Mouse (Mus musculus): ENCODE data around the gene Myo1h. TPM values are rescaled to one million over a fixed set of nuclear protein-coding genes. Genes with fewer than 3 reads are reported as not detected.

The Myo1h gene
- polyA plus RNA-seq, 1 experiment: 3.0 TPM

- Histone ChIP-seq H3K4me1 (ENCODE audit: control insufficient read depth, insufficient read depth, low read length) (no peaks in the 10 kb centered on the region), H3K27ac (ENCODE audit: insufficient read depth, low read length) (no peak overlapping the region), H3K4me3 (ENCODE audit: insufficient read depth, low read length) (no peak overlapping the region)
- TF ChIP-seq CTCF (IDR thresholded peaks at IDR 0.05; ENCODE audit: extremely low read depth, insufficient read depth, low read length): no peak
- no peak for TF ChIP-seq POLR2A (IDR thresholded peaks at IDR 0.05; ENCODE audit: extremely low read depth, insufficient read depth, low read length)
Measured at GRCm38 (mm10) chr5:114306496-114306895, 17.5 kb downstream of the Myo1h start.

GRCm38 (mm10) chr5:114308765-114309679 lies 20.1 kb downstream of the Myo1h start:
- Histone ChIP-seq H3K4me1 (ENCODE audit: control insufficient read depth, insufficient read depth, low read length) (no peaks in the 10 kb centered on the region), H3K27ac (ENCODE audit: insufficient read depth, low read length) (no peak overlapping the region), H3K4me3 (ENCODE audit: insufficient read depth, low read length) (no peak overlapping the region)
- TF ChIP-seq POLR2A (IDR thresholded peaks at IDR 0.05; ENCODE audit: extremely low read depth, insufficient read depth, low read length) (no peak), CTCF (IDR thresholded peaks at IDR 0.05; ENCODE audit: extremely low read depth, insufficient read depth, low read length) (peak; percentile 71)

- Histone ChIP-seq H3K27ac (ENCODE audit: insufficient read depth, low read length) (no peak overlapping the region), H3K4me3 (ENCODE audit: insufficient read depth, low read length) (no peak overlapping the region), H3K4me1 (ENCODE audit: control insufficient read depth, insufficient read depth, low read length) (no peaks in the 10 kb centered on the region)
- TF ChIP-seq CTCF (IDR thresholded peaks at IDR 0.05; ENCODE audit: extremely low read depth, insufficient read depth, low read length) (no peak), POLR2A (IDR thresholded peaks at IDR 0.05; ENCODE audit: extremely low read depth, insufficient read depth, low read length) (no peak)
Measured at GRCm38 (mm10) chr5:114309680-114310036, 20.7 kb downstream of the Myo1h start.

- Histone ChIP-seq H3K4me1 (ENCODE audit: control insufficient read depth, insufficient read depth, low read length) (no peaks in the 10 kb centered on the region), H3K4me3 (ENCODE audit: insufficient read depth, low read length) (no peak overlapping the region), H3K27ac (ENCODE audit: insufficient read depth, low read length) (no peak overlapping the region)
- TF ChIP-seq CTCF (IDR thresholded peaks at IDR 0.05; ENCODE audit: extremely low read depth, insufficient read depth, low read length) (no peak), POLR2A (IDR thresholded peaks at IDR 0.05; ENCODE audit: extremely low read depth, insufficient read depth, low read length) (no peak)
Measured at GRCm38 (mm10) chr5:114323105-114323790, 34.3 kb downstream of the Myo1h start.

GRCm38 (mm10) chr5:114323791-114324507 lies 35.0 kb downstream of the Myo1h start:
- no peak overlapping the region for H3K27ac ChIP-seq (ENCODE audit: insufficient read depth, low read length)
- TF ChIP-seq CTCF (IDR thresholded peaks at IDR 0.05; ENCODE audit: extremely low read depth, insufficient read depth, low read length): peak; percentile 25; the same call in 1 of the 2 replicates
- TF ChIP-seq POLR2A (IDR thresholded peaks at IDR 0.05; ENCODE audit: extremely low read depth, insufficient read depth, low read length): no peak
- no peak overlapping the region for H3K4me3 ChIP-seq (ENCODE audit: insufficient read depth, low read length)
- no peaks in the 10 kb centered on the region for H3K4me1 ChIP-seq (ENCODE audit: control insufficient read depth, insufficient read depth, low read length)

- TF ChIP-seq CTCF (IDR thresholded peaks at IDR 0.05; ENCODE audit: extremely low read depth, insufficient read depth, low read length) (no peak), POLR2A (IDR thresholded peaks at IDR 0.05; ENCODE audit: extremely low read depth, insufficient read depth, low read length) (no peak)
Measured at GRCm38 (mm10) chr5:114342996-114343395, 54.0 kb downstream of the Myo1h start.

GRCm38 (mm10) chr5:114343612-114344011 lies 54.6 kb downstream of the Myo1h start:
- no peak overlapping the region for H3K4me3 ChIP-seq (ENCODE audit: insufficient read depth, low read length)
- no peaks in the 10 kb centered on the region for H3K4me1 ChIP-seq (ENCODE audit: control insufficient read depth, insufficient read depth, low read length)
- TF ChIP-seq CTCF (IDR thresholded peaks at IDR 0.05; ENCODE audit: extremely low read depth, insufficient read depth, low read length) (no peak), POLR2A (IDR thresholded peaks at IDR 0.05; ENCODE audit: extremely low read depth, insufficient read depth, low read length) (no peak)
- H3K27ac ChIP-seq (ENCODE audit: insufficient read depth, low read length): no peak overlapping the region

More at GRCm38 (mm10) chr5:114342996-114343395, 54.0 kb downstream of the Myo1h start:
- H3K4me3 ChIP-seq (ENCODE audit: insufficient read depth, low read length): no peak overlapping the region
- no peaks in the 10 kb centered on the region for H3K4me1 ChIP-seq (ENCODE audit: control insufficient read depth, insufficient read depth, low read length)
- H3K27ac ChIP-seq (ENCODE audit: insufficient read depth, low read length): no peak overlapping the region

- no peaks in the 10 kb centered on the region for H3K4me1 ChIP-seq (ENCODE audit: control insufficient read depth, insufficient read depth, low read length)
- H3K27ac ChIP-seq (ENCODE audit: insufficient read depth, low read length): no peak overlapping the region
- no peak overlapping the region for H3K4me3 ChIP-seq (ENCODE audit: insufficient read depth, low read length)
- no peak for TF ChIP-seq CTCF (IDR thresholded peaks at IDR 0.05; ENCODE audit: extremely low read depth, insufficient read depth, low read length)
- no peak for TF ChIP-seq POLR2A (IDR thresholded peaks at IDR 0.05; ENCODE audit: extremely low read depth, insufficient read depth, low read length)
Measured at GRCm38 (mm10) chr5:114345538-114345937, 56.6 kb downstream of the Myo1h start.

GRCm38 (mm10) chr5:114347005-114347404 lies 58.0 kb downstream of the Myo1h start:
- no peak overlapping the region for H3K4me3 ChIP-seq (ENCODE audit: insufficient read depth, low read length)
- H3K4me1 ChIP-seq (ENCODE audit: control insufficient read depth, insufficient read depth, low read length): no peaks in the 10 kb centered on the region
- no peak for TF ChIP-seq POLR2A (IDR thresholded peaks at IDR 0.05; ENCODE audit: extremely low read depth, insufficient read depth, low read length)
- no peak for TF ChIP-seq CTCF (IDR thresholded peaks at IDR 0.05; ENCODE audit: extremely low read depth, insufficient read depth, low read length)
- no peak overlapping the region for H3K27ac ChIP-seq (ENCODE audit: insufficient read depth, low read length)
